Mouse (Mus musculus) heart, postnatal 0 days (tissue): ENCODE results near the gene Dclk1.

Source experiments
- CTCF ChIP-seq: IDR thresholded peaks from 2 replicates; pipeline ENCODE4 v1.5.1; 2016; ENCODE audit warnings: antibody characterized with exemption, control low read depth, low read depth
- EP300 ChIP-seq: IDR thresholded peaks from 2 replicates; pipeline ENCODE4 v1.6.1; 2016; ENCODE audit warnings: antibody characterized with exemption, low read depth

DNA sequence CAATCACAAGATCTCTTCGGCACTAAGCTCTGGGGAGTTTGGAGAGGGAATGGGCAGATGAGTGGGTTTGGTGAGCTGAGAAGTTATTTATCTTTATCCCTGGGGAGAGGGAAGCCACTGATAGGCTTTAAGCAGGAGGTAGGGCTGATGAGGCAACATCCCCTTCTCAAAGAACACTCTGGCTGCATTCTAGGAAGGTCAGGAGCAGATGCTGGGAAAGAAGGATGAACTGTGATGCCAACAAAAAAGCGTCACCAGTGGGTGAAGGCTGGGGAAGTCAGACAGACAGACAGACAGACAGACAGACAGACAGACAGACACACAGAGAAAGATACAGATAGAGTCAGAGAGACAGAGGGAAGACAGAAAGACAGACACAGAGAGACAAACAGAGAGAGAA is 304.9 kb downstream of the Dclk1 start:
- no peak for TF ChIP-seq CTCF
- TF ChIP-seq EP300, result no peak
